Mouse (Mus musculus) liver, embryonic 14.5 days (tissue): ENCODE measurements around the gene Gal3st1. TPM values are rescaled to one million over a fixed set of nuclear protein-coding genes. Genes with fewer than 3 reads are reported as not detected.
"Not testable (repeated sequence)": the region's sequence is repeated elsewhere in the genome, so short reads cannot be mapped to it uniquely, and the experiment has no call there.

Experiments
- ATAC-seq: fragments of 200-750 bp; cut with Nextera tagmentation; 2 replicates; pipeline ENCODE4 v1.8.0; 2017; ENCODE audit warnings: moderate number of reproducible peaks, mild to moderate bottlenecking, moderate library complexity; ENCODE audit not compliant: insufficient read depth
- DNase-seq, 3 experiments: peaks; one replicate each; pipeline ENCODE4 v3.0.0-alpha.2; 2012 to 2013; ENCODE audit warnings: low read depth in 3 of 3, low spot score in 3 of 3
- H3K27ac ChIP-seq: fragments of 300-500 bp; sonication (generic); 2 replicates; pipeline ENCODE4 v1.5.1; 2014; ENCODE audit warnings: moderate library complexity, mild to moderate bottlenecking, control low read depth, inconsistent platforms
- H3K27me3 ChIP-seq: fragments of 300-500 bp; sonication (generic); 2 replicates; pipeline ENCODE4 v1.6.1; 2014; ENCODE audit warnings: mild to moderate bottlenecking, low read length, moderate library complexity; ENCODE audit not compliant: control insufficient read depth, insufficient read depth
- H3K36me3 ChIP-seq: fragments of 300-500 bp; sonication (generic); replicated peaks from 2 replicates; pipeline ENCODE4 v1.6.1; 2014; ENCODE audit warnings: low read depth; ENCODE audit not compliant: control insufficient read depth, insufficient read depth
- H3K4me1 ChIP-seq, 2 experiments: fragments of 200-500 bp in 1 of 2; fragments of 300-500 bp in 1 of 2; sonication (generic) in 1 of 2; replicated peaks; 2 replicates each; pipeline ENCODE4 v1.6.1; 2012 to 2014; ENCODE audit warnings: antibody characterized with exemption in 1 of 2, inconsistent platforms in 1 of 2, low read length in 1 of 2; ENCODE audit not compliant: control insufficient read depth in 2 of 2, insufficient read depth in 2 of 2
- H3K4me2 ChIP-seq: fragments of 300-500 bp; sonication (generic); 2 replicates; pipeline ENCODE4 v1.6.1; 2014; ENCODE audit warnings: low read depth, mild to moderate bottlenecking, control low read depth, moderate library complexity
- H3K4me3 ChIP-seq, 2 experiments: fragments of 200-500 bp in 1 of 2; fragments of 300-500 bp in 1 of 2; sonication (generic) in 1 of 2; 2 replicates each; pipeline ENCODE4 v1.5.1; 2012 to 2014; ENCODE audit warnings: low read depth in 2 of 2, low read length in 2 of 2, mild to moderate bottlenecking in 2 of 2, control low read depth in 1 of 2, inconsistent platforms in 1 of 2, moderate library complexity in 1 of 2; ENCODE audit not compliant: insufficient read depth in 1 of 2
- H3K9ac ChIP-seq: fragments of 300-500 bp; sonication (generic); replicated peaks from 2 replicates; pipeline ENCODE4 v1.6.1; 2014; ENCODE audit warnings: mild to moderate bottlenecking, control low read depth, moderate library complexity
- H3K9me3 ChIP-seq: fragments of 300-500 bp; sonication (generic); 2 replicates; pipeline ENCODE4 v1.6.1; 2016; ENCODE audit warnings: low read length, mixed read lengths; ENCODE audit not compliant: control insufficient read depth
- CTCF ChIP-seq: IDR thresholded peaks from 2 replicates; pipeline ENCODE4 v1.5.1; 2016; ENCODE audit warnings: antibody characterized with exemption, low read depth, control low read depth
- EP300 ChIP-seq: IDR thresholded peaks from 2 replicates; pipeline ENCODE4 v1.6.1; 2016; ENCODE audit warnings: antibody characterized with exemption, low read depth
- WGBS: fragments of 180-500 bp; shearing (Covaris S2); extraction: QIAGEN DNeasy Blood & Tissue Kit; methylation state at CpG from one replicate; pipeline ENCODE4 v1.1.7; 2014; ENCODE audit not compliant: insufficient replicate concordance; 5-methylcytosine and 5-hydroxymethylcytosine counted together
- polyA plus RNA-seq, 2 experiments: library from polyadenylated mRNA; depleted of rRNA in 1 of 2; stranded (reverse) in 1 of 2; unstranded in 1 of 2; fragments of >200 nt; fragmentation: Nextera tagmentation in 1 of 2; extraction: Ambion mirVana in 1 of 2; gene quantifications; 2 replicates each; pipeline versions ENCODE4 v1.2.1 to v1.2.3; 2012 to 2014

Gene Gal3st1
- polyA plus RNA-seq, 2 experiments = 0.65 to 0.87 TPM

DNA sequence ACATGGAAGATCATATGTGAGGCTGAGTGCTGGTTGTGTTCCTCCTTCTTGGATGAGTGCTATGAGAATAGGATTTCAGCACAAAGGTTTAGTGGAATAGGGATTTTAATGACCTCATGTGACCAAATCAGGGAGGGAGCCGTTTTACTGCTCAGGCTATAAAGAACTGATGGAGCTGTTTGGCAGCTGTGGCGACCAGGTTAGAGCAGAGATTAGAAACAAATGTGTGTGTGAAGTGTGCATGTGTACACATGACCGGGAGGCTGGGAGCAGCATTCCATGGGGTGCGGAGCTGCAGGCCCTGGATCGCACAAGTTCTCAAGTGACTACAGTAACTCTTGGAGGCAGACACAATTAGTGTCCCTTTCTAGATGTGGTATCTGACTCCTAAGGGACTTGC lies 16.1 kb downstream of the Gal3st1 start:
- WGBS = 67% methylated on average over 5 of the region's 5 CpGs
- Histone ChIP-seq H3K27me3 (peaks cover 15% of the 10 kb centered on the region), H3K9ac (no peak overlapping the region), H3K27ac (no peak overlapping the region), H3K9me3 (no peaks in the 10 kb centered on the region), H3K4me2 (no peak overlapping the region), H3K36me3 (no peaks in the 10 kb centered on the region), H3K4me1 (no peaks in the 10 kb centered on the region), H3K4me3 (no peak overlapping the region)
- DNase-seq = no peak
- TF ChIP-seq EP300 = no peak
- TF ChIP-seq CTCF = no peak
- ATAC-seq = no peak

DNA sequence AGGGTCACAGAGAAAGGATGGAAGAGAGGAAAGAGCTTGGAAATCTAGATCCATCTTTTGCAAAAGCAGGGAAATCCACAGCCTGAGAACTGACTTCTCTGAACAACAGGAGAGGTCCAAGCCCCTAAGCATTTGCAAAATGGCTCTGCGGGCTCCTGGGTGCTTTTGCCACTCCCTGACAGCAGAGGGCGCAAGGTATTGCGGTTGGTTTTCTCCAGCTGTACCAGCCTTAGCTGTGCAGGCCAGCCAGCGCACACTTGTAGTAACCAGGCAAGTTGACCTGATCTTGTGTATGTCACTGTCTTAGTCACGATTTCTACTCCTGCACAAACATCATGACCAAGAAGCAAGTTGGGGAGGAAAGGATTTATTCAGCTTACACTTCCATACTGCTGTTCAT lies 18.2 kb downstream of the Gal3st1 start:
- no peak overlapping the region for H3K9ac ChIP-seq
- DNase-seq (peak in 1 of 3 experiments; percentile 15), ATAC-seq (no peak)
- no peaks in the 10 kb centered on the region for H3K9me3 ChIP-seq
- H3K4me2 ChIP-seq = no peak overlapping the region
- H3K36me3 ChIP-seq = no peaks in the 10 kb centered on the region
- WGBS = 4% methylated on average over 5 of the region's 5 CpGs
- H3K4me1 ChIP-seq = no peaks in the 10 kb centered on the region
- no peak overlapping the region for H3K27ac ChIP-seq
- peaks cover 15% of the 10 kb centered on the region for H3K27me3 ChIP-seq
- H3K4me3 ChIP-seq = no peak overlapping the region
- no peak for TF ChIP-seq EP300
- peak; percentile 84 for TF ChIP-seq CTCF

DNA sequence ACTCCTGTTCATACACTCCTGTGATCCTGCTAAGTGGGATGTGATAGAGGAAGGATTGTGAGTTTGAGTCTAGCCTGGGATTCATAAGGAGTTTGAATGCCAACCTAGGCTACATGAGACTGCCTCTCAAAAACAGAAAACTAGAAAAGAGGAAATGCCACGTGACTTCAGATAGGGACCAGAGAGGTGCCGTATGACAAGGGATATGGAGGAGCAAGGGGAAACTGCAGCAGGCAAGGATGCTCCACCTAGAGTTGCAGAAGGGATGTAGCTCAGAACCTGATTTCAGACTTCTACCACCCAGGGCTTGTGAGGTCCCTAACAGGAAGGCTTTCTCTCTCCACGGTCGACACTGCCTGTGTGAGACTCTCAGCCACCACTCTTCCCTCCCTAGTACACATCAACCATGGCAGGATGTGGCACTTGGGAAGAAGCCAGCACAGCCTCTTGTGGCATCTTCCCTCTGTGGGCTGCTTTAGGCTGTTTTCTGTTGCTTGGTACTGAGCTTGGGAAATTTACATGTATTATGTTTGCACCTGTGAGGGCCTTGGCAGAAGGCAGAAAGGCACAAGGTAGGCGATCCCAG lies 21.9 kb downstream of the Gal3st1 start:
- Histone ChIP-seq H3K4me2 (no peak overlapping the region), H3K9ac (no peak overlapping the region), H3K27me3 (no peaks in the 10 kb centered on the region), H3K4me3 (no peak overlapping the region), H3K36me3 (no peaks in the 10 kb centered on the region), H3K27ac (no peak overlapping the region), H3K4me1 (no peaks in the 10 kb centered on the region), H3K9me3 (no peaks in the 10 kb centered on the region)
- TF ChIP-seq CTCF (no peak), EP300 (no peak)
- ATAC-seq (no peak), DNase-seq (no peak)
- WGBS = 24% methylated on average over 5 of the region's 5 CpGs

- TF ChIP-seq CTCF = peak; percentile 37; the same call in 1 of the 2 replicates
- TF ChIP-seq EP300 = no peak
- no peaks in the 10 kb centered on the region for H3K27me3 ChIP-seq
- H3K27ac ChIP-seq = no peak overlapping the region
- no peaks in the 10 kb centered on the region for H3K4me1 ChIP-seq
- no peak overlapping the region for H3K9ac ChIP-seq
- H3K9me3 ChIP-seq = no peaks in the 10 kb centered on the region
- 63% methylated on average over 3 of the region's 3 CpGs for WGBS
- DNase-seq (no peak), ATAC-seq (no peak)
- H3K4me2 ChIP-seq = no peak overlapping the region
- no peak overlapping the region for H3K4me3 ChIP-seq
- H3K36me3 ChIP-seq = no peaks in the 10 kb centered on the region
These were observed 23.0 kb downstream of the Gal3st1 start for GRCm38 (mm10) chr11:4006462-4006861.

- H3K27me3 ChIP-seq = no peaks in the 10 kb centered on the region
- no peaks in the 10 kb centered on the region for H3K36me3 ChIP-seq
- no peak overlapping the region for H3K27ac ChIP-seq
- no peak overlapping the region for H3K4me2 ChIP-seq
- WGBS = 23% methylated on average over 1 of the region's 1 CpGs
- DNase-seq (no peak), ATAC-seq (no peak)
- H3K9ac ChIP-seq = no peak overlapping the region
- no peaks in the 10 kb centered on the region for H3K4me1 ChIP-seq
- H3K4me3 ChIP-seq = no peak overlapping the region
- no peaks in the 10 kb centered on the region for H3K9me3 ChIP-seq
- no peak for TF ChIP-seq CTCF
- no peak for TF ChIP-seq EP300
These were observed 29.2 kb downstream of the Gal3st1 start for GRCm38 (mm10) chr11:4012616-4013015.

DNA sequence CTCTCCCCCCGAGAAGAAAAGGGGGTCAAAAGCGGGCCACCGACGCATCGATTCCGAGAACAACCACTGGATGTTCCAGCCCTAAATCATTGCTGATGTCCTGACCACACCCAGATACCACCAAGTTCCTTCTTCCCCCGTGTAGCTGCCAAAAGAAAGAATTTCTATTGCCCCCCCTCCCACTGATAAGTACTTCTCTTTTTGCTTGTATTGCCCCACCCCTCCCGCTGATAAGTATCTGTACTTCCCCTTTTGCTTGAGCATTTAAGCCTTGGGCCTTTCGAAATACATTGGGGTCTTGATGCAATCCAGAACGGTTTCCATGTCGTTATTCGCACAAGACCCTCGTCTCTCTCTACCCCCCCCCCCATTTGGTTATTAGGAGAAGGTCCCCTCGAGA lies 32.4 kb downstream of the Gal3st1 start:
- 58% methylated on average over 14 of the region's 14 CpGs for WGBS
- not testable (repeated sequence) for ATAC-seq, H3K4me3 ChIP-seq, H3K4me2 ChIP-seq, H3K9me3 ChIP-seq, DNase-seq, H3K36me3 ChIP-seq, H3K27me3 ChIP-seq, H3K27ac ChIP-seq, H3K9ac ChIP-seq, H3K4me1 ChIP-seq

DNA sequence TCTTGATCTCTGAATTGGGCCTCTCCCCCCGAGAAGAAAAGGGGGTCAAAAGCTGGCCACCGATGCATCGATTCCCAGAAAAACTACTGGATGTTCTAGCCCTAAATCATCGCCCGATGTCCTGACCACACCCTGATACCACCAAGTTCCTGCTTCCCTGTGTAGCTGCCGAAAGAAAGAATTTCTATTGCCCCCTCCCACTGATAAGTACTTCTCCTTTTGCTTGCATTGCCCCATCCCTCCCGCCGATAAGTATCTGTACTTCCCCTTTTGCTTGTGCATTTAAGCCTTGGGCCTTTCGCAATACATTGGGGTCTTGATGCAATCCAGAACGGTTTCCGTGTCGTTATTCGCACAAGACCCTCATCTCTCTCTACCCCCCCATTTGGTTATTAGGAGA lies 38.7 kb downstream of the Gal3st1 start:
- not testable (repeated sequence) for ATAC-seq, H3K4me3 ChIP-seq, H3K4me1 ChIP-seq, H3K27ac ChIP-seq, H3K36me3 ChIP-seq, H3K9me3 ChIP-seq, DNase-seq, H3K9ac ChIP-seq, H3K4me2 ChIP-seq, H3K27me3 ChIP-seq
- WGBS = 59% methylated on average over 13 of the region's 13 CpGs
